8 mouse cellular contexts compared by ENCODE assay signal in genomic region chr17:15704475-15705300, GRCm38 (mm10). TPM values are rescaled to one million over a fixed set of nuclear protein-coding genes. Genes with fewer than 3 reads are reported as not detected.
DNase-seq lines count a peak whose midpoint lies in the region; ATAC-seq and TF ChIP-seq lines count a peak whose summit lies in the region.

Gene Chd1, plus strand, starts transcription at chr17:15704967.

- no peak; the same call in 1 of the 2 replicates for TF ChIP-seq CTCF in left cerebral cortex, adult 2 months (IDR thresholded peaks at IDR 0.05)

- intact Hi-C loops in left cerebral cortex, adult 2 months (cut with DNase I): loop anchor here (5.0 to 10.0 kb wide), 3 partner anchors 82 to 177 kb away; partner anchors contain the start of genes Pdcd2 and Prdm9

- peaks cover 13% of the 10 kb centered on the region for H3K4me1 ChIP-seq in hindbrain, embryonic 16.5 days (ENCODE audit: control insufficient read depth, insufficient read depth, low read depth, low read length)

- under 1% methylated on average over 56 of the region's 124 CpGs for WGBS in hindbrain, embryonic 16.5 days

- peak; percentile 96 for ATAC-seq in hindbrain, embryonic 16.5 days
- ATAC-seq in megakaryocyte, adult 5-6 weeks (ENCODE audit: poor library complexity, severe bottlenecking): peak; percentile 74

- peak; percentile 65 for DNase-seq in WW6 (ENCODE audit: low read depth, low spot score)
- peak; percentile 70 to 89 for DNase-seq in cerebellum, postnatal 4 days (ENCODE audit: low spot score in 2 of 2)
- peak; percentile 90 for DNase-seq in gastrocnemius, adult 18-20 months (ENCODE audit: low spot score)
- peak; percentile 86 to 90 for DNase-seq in left cerebral cortex, adult 2 months (ENCODE audit: extremely low spot score in 1 of 2, low spot score in 2 of 2)
- peak; percentile 75 to 86 for DNase-seq in right cerebral cortex, adult 2 months (ENCODE audit: low spot score in 2 of 2)
- DNase-seq in urinary bladder, postnatal 14 days (ENCODE audit: low spot score): peak; percentile 88

- H3K9ac ChIP-seq in hindbrain, embryonic 16.5 days (ENCODE audit: low read depth, low read length): peak within 1 kb of the TSS; percentile 97

- peak within 1 kb of the TSS; percentile 97 for H3K4me2 ChIP-seq in hindbrain, embryonic 16.5 days (ENCODE audit: low read length)

- peaks cover 4% of the 10 kb centered on the region for H3K36me3 ChIP-seq in hindbrain, embryonic 16.5 days (ENCODE audit: control insufficient read depth, insufficient read depth, low read length)

- no peaks in the 10 kb centered on the region for H3K9me3 ChIP-seq in hindbrain, embryonic 16.5 days (ENCODE audit: control insufficient read depth, low read length)

- H3K27ac ChIP-seq in hindbrain, embryonic 16.5 days (ENCODE audit: low read depth, low read length): peak within 1 kb of the TSS; percentile 97
- H3K27ac ChIP-seq in left cerebral cortex, adult 2 months: peak within 1 kb of the TSS; percentile 96

- no peaks in the 10 kb centered on the region for H3K27me3 ChIP-seq in hindbrain, embryonic 16.5 days (replicated peaks; ENCODE audit: control insufficient read depth, insufficient read depth, low read length)

- peak within 1 kb of the TSS; percentile 89 for H3K4me3 ChIP-seq in hindbrain, embryonic 16.5 days (ENCODE audit: low read length)
- peak within 1 kb of the TSS; percentile 90 for H3K4me3 ChIP-seq in left cerebral cortex, adult 2 months

RNA-seq across cellular contexts. Expression of gene Chd1, which starts in this region (rescaled TPM):
- 10 to 100 TPM; 12.0 to 14.7 TPM for total RNA-seq in gastrocnemius, adult 18-20 months (2021)
- 12.2 and 13.1 TPM in 2 replicates for polyA plus RNA-seq in hindbrain, embryonic 16.5 days (2015; fragmentation: Nextera tagmentation; extraction: Ambion mirVana)
- total RNA-seq in left cerebral cortex, adult 2 months (2021): 10 to 100 TPM; 25.0 to 28.5 TPM
- total RNA-seq in megakaryocyte, adult 5-6 weeks (2015): 30.8 and 32.4 TPM in 2 replicates
- 51.3 and 52.3 TPM in 2 replicates for total RNA-seq in megakaryocyte, adult 5-6 weeks (2017)

Comparison
In these comparisons a context has a peak if more than half of its experiments do, and no peak if none do; other contexts are left out.
1. Peak in every context shown above with its lines: DNase-seq, ATAC-seq, H3K4me3 ChIP-seq and H3K27ac ChIP-seq.